Mouse (Mus musculus): ENCODE data around the gene Traf3. TPM values are rescaled to one million over a fixed set of nuclear protein-coding genes. Genes with fewer than 3 reads are reported as not detected.

The Traf3 gene
- polyA plus RNA-seq, 1 experiment from 2014 or later: 14.0 TPM

Other genes with a start within 250 kb of the Traf3 start
- 9.9 and 11.8 TPM in 2 replicates for gene Ankrd9, start 187.3 kb upstream of the Traf3 start, polyA plus RNA-seq (2014; fragmentation: Nextera tagmentation; extraction: Ambion mirVana)
- 10.4 and 12.1 TPM in 2 replicates for gene Rcor1, start 127.0 kb upstream of the Traf3 start, polyA plus RNA-seq (2014; fragmentation: Nextera tagmentation; extraction: Ambion mirVana)
- gene 4930595D18Rik, start 18.1 kb downstream of the Traf3 start, polyA plus RNA-seq (2014; fragmentation: Nextera tagmentation; extraction: Ambion mirVana): not detected in 2 replicates
- 0.22 TPM in 1 of 2 replicates, not detected in the other for gene Amn, start 104.7 kb downstream of the Traf3 start, polyA plus RNA-seq (2014; fragmentation: Nextera tagmentation; extraction: Ambion mirVana)
- gene Cdc42bpb, start 211.3 kb downstream of the Traf3 start, polyA plus RNA-seq (2014; fragmentation: Nextera tagmentation; extraction: Ambion mirVana): 28.1 and 28.2 TPM in 2 replicates
- gene Lbhd2, start 240.4 kb downstream of the Traf3 start, polyA plus RNA-seq (2014; fragmentation: Nextera tagmentation; extraction: Ambion mirVana): not detected in 2 replicates